Mouse (Mus musculus): ENCODE data around the gene Plin1. TPM values are rescaled to one million over a fixed set of nuclear protein-coding genes. Genes with fewer than 3 reads are reported as not detected.

Plin1 gene
- polyA plus RNA-seq, 1 experiment = 0.23 TPM

GRCm38 (mm10) chr7:79731438-79731837, 1.3 kb downstream of the Plin1 start:
- DNase-seq (ENCODE audit: low read depth) = no peak
- TF ChIP-seq POLR2A (IDR thresholded peaks at IDR 0.05; ENCODE audit: borderline replicate concordance, extremely low read depth, insufficient read depth, insufficient read length, poor library complexity, severe bottlenecking) (no peak), CTCF (IDR thresholded peaks at IDR 0.05; ENCODE audit: borderline replicate concordance, extremely low read depth, insufficient read depth, insufficient read length) (no peak)

- peak; percentile 6 for DNase-seq (ENCODE audit: low read depth)
- TF ChIP-seq CTCF (IDR thresholded peaks at IDR 0.05; ENCODE audit: borderline replicate concordance, extremely low read depth, insufficient read depth, insufficient read length) (peak; percentile 39; the same call in 1 of the 2 replicates), POLR2A (IDR thresholded peaks at IDR 0.05; ENCODE audit: borderline replicate concordance, extremely low read depth, insufficient read depth, insufficient read length, poor library complexity, severe bottlenecking) (no peak)
Observed at GRCm38 (mm10) chr7:79729743-79730370, 2.8 kb downstream of the Plin1 start.

GRCm38 (mm10) chr7:79729169-79729568, 3.5 kb downstream of the Plin1 start:
- TF ChIP-seq POLR2A (IDR thresholded peaks at IDR 0.05; ENCODE audit: borderline replicate concordance, extremely low read depth, insufficient read depth, insufficient read length, poor library complexity, severe bottlenecking) = no peak
- peak; percentile 92 for TF ChIP-seq CTCF (IDR thresholded peaks at IDR 0.05; ENCODE audit: borderline replicate concordance, extremely low read depth, insufficient read depth, insufficient read length)
- peak; percentile 82 for DNase-seq (ENCODE audit: low read depth)

GRCm38 (mm10) chr7:79728219-79728618, 4.5 kb downstream of the Plin1 start:
- DNase-seq (ENCODE audit: low read depth) = peak; percentile 71
- TF ChIP-seq CTCF (IDR thresholded peaks at IDR 0.05; ENCODE audit: borderline replicate concordance, extremely low read depth, insufficient read depth, insufficient read length) (peak; percentile 79), POLR2A (IDR thresholded peaks at IDR 0.05; ENCODE audit: borderline replicate concordance, extremely low read depth, insufficient read depth, insufficient read length, poor library complexity, severe bottlenecking) (no peak)

- DNase-seq (ENCODE audit: low read depth) = peak; percentile 64
- no peak for TF ChIP-seq POLR2A (IDR thresholded peaks at IDR 0.05; ENCODE audit: borderline replicate concordance, extremely low read depth, insufficient read depth, insufficient read length, poor library complexity, severe bottlenecking)
- peak; percentile 75 for TF ChIP-seq CTCF (IDR thresholded peaks at IDR 0.05; ENCODE audit: borderline replicate concordance, extremely low read depth, insufficient read depth, insufficient read length)
Observed at GRCm38 (mm10) chr7:79727091-79727490, 5.6 kb downstream of the Plin1 start.

- DNase-seq (ENCODE audit: low read depth) = peak; percentile 74
- TF ChIP-seq CTCF (IDR thresholded peaks at IDR 0.05; ENCODE audit: borderline replicate concordance, extremely low read depth, insufficient read depth, insufficient read length) = no peak
- TF ChIP-seq POLR2A (IDR thresholded peaks at IDR 0.05; ENCODE audit: borderline replicate concordance, extremely low read depth, insufficient read depth, insufficient read length, poor library complexity, severe bottlenecking) = 0 out of 2 replicates have a peak, but pooled peaks have one; percentile 34
Observed at GRCm38 (mm10) chr7:79721386-79721977, 11.2 kb downstream of the Plin1 start.

GRCm38 (mm10) chr7:79715187-79715981, 17.3 kb downstream of the Plin1 start, which contains the start of gene Kif7:
TSS of gene Kif7 (minus strand) at chr7:79715720.
- peak; percentile 94 for DNase-seq (ENCODE audit: low read depth)
- TF ChIP-seq CTCF (IDR thresholded peaks at IDR 0.05; ENCODE audit: borderline replicate concordance, extremely low read depth, insufficient read depth, insufficient read length) (no peak), POLR2A (IDR thresholded peaks at IDR 0.05; ENCODE audit: borderline replicate concordance, extremely low read depth, insufficient read depth, insufficient read length, poor library complexity, severe bottlenecking) (peak; percentile 55; the same call in 1 of the 2 replicates)

GRCm38 (mm10) chr7:79710831-79711230, 21.9 kb downstream of the Plin1 start:
- no peak for DNase-seq (ENCODE audit: low read depth)

GRCm38 (mm10) chr7:79710130-79710607, 22.5 kb downstream of the Plin1 start:
- DNase-seq (ENCODE audit: low read depth) = peak; percentile 92

More at GRCm38 (mm10) chr7:79710831-79711230, 21.9 kb downstream of the Plin1 start:
- TF ChIP-seq POLR2A (IDR thresholded peaks at IDR 0.05; ENCODE audit: borderline replicate concordance, extremely low read depth, insufficient read depth, insufficient read length, poor library complexity, severe bottlenecking) = no peak
- no peak for TF ChIP-seq CTCF (IDR thresholded peaks at IDR 0.05; ENCODE audit: borderline replicate concordance, extremely low read depth, insufficient read depth, insufficient read length)

GRCm38 (mm10) chr7:79705210-79705609, 27.5 kb downstream of the Plin1 start:
- no peak for DNase-seq (ENCODE audit: low read depth)
- TF ChIP-seq CTCF (IDR thresholded peaks at IDR 0.05; ENCODE audit: borderline replicate concordance, extremely low read depth, insufficient read depth, insufficient read length) (no peak), POLR2A (IDR thresholded peaks at IDR 0.05; ENCODE audit: borderline replicate concordance, extremely low read depth, insufficient read depth, insufficient read length, poor library complexity, severe bottlenecking) (no peak)

More at GRCm38 (mm10) chr7:79710130-79710607, 22.5 kb downstream of the Plin1 start:
- peak; percentile 47; the same call in 1 of the 2 replicates for TF ChIP-seq POLR2A (IDR thresholded peaks at IDR 0.05; ENCODE audit: borderline replicate concordance, extremely low read depth, insufficient read depth, insufficient read length, poor library complexity, severe bottlenecking)
- peak; percentile 63 for TF ChIP-seq CTCF (IDR thresholded peaks at IDR 0.05; ENCODE audit: borderline replicate concordance, extremely low read depth, insufficient read depth, insufficient read length)

GRCm38 (mm10) chr7:79702755-79703154, 29.9 kb downstream of the Plin1 start:
- TF ChIP-seq POLR2A (IDR thresholded peaks at IDR 0.05; ENCODE audit: borderline replicate concordance, extremely low read depth, insufficient read depth, insufficient read length, poor library complexity, severe bottlenecking) = no peak
- TF ChIP-seq CTCF (IDR thresholded peaks at IDR 0.05; ENCODE audit: borderline replicate concordance, extremely low read depth, insufficient read depth, insufficient read length) = no peak
- DNase-seq (ENCODE audit: low read depth) = no peak

All from brain, embryonic 14.5 days (tissue).